In the genomic region with DNA sequence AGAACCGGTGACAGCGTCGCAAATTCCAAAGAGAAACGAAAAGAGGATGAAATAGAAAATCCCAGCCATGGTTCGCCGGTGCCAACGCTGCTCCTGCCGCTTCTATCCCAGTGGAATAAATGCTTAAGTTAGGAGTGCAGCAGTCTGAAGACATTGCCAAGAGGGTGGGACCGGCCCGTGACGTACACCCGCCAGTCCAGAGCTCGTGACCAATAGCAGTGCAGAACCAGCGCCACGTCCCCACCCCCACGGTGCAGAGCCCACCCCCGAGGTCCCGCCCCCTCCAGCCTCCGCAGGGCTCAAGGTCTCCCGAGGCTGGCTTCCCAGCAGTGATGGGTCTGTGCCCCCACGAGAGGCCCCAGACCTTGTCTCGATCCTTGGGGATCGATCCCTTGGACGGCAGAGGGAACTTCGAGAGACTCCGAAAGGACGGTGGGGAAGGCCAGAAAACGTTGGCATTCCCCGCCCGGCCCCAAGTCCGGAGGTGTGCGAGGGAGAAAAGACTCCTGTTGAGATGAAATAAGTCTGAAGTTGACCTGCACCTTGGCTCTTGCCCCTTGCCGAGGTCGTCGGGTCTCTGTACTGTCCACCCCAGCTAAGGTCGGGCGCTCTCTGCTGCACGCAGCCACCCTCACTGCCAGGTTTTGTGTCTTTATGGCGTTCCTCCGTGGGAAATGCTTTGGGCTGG, we compare ENCODE assay signal across 8 mouse cellular contexts. TPM values are rescaled to one million over a fixed set of nuclear protein-coding genes. Genes with fewer than 3 reads are reported as not detected.
DNase-seq lines count a peak whose midpoint lies in the region; ATAC-seq and TF ChIP-seq lines count a peak whose summit lies in the region.

A gene (minus strand): TSS at position 126 of the 688 bp plus-strand sequence.

- no peak for TF ChIP-seq POLR2A in ES-Bruce4 (IDR thresholded peaks at IDR 0.05; ENCODE audit: insufficient read depth, low read length)

- no peaks in the 10 kb centered on the region for H3K9me3 ChIP-seq in ES-Bruce4 (replicated peaks; ENCODE audit: control insufficient read depth, insufficient read depth, low read length, poor library complexity, severe bottlenecking)
- no peaks in the 10 kb centered on the region for H3K9me3 ChIP-seq in forebrain, embryonic 14.5 days (replicated peaks; ENCODE audit: control insufficient read depth, low read length)
- H3K9me3 ChIP-seq in heart, postnatal 0 days (replicated peaks; ENCODE audit: control insufficient read depth, low read length), result no peaks in the 10 kb centered on the region
- no peaks in the 10 kb centered on the region for H3K9me3 ChIP-seq in liver, embryonic 14.5 days (ENCODE audit: control insufficient read depth, low read length)
- H3K9me3 ChIP-seq in neural tube, embryonic 13.5 days, result no peaks in the 10 kb centered on the region

- no peaks in the 10 kb centered on the region for H3K36me3 ChIP-seq in ES-Bruce4 (ENCODE audit: control insufficient read depth, insufficient read depth, low read length, poor library complexity, severe bottlenecking)
- H3K36me3 ChIP-seq in forebrain, embryonic 14.5 days (ENCODE audit: control insufficient read depth, insufficient read depth, low read length), result peaks cover 4% of the 10 kb centered on the region; the same call in 1 of the 2 replicates
- no peaks in the 10 kb centered on the region for H3K36me3 ChIP-seq in heart, postnatal 0 days (replicated peaks; ENCODE audit: control insufficient read depth, insufficient read depth, low read length)
- H3K36me3 ChIP-seq in liver, embryonic 14.5 days (replicated peaks; ENCODE audit: control insufficient read depth, insufficient read depth, low read depth), result no peaks in the 10 kb centered on the region
- no peaks in the 10 kb centered on the region for H3K36me3 ChIP-seq in neural tube, embryonic 13.5 days

- ATAC-seq in cerebellum, adult (ENCODE audit: insufficient number of reproducible peaks, low FRiP score, low TSS enrichment), result peak; percentile 47; the same call in 1 of the 2 replicates
- peak; percentile 90 for ATAC-seq in forebrain, embryonic 14.5 days
- ATAC-seq in heart, postnatal 0 days (ENCODE audit: insufficient read depth, low read depth), result peak; percentile 96
- ATAC-seq in liver, embryonic 14.5 days (ENCODE audit: insufficient read depth), result peak; percentile 80
- peak; percentile 94 for ATAC-seq in neural tube, embryonic 13.5 days (ENCODE audit: low read depth)

- H3K27ac ChIP-seq in ES-Bruce4 (ENCODE audit: insufficient read depth, low read length), result no peak within 1 kb of the TSS
- H3K27ac ChIP-seq in forebrain, embryonic 14.5 days (ENCODE audit: low read depth, low read length), result peak within 1 kb of the TSS; percentile 96
- peak within 1 kb of the TSS; percentile 45 for H3K27ac ChIP-seq in heart, postnatal 0 days (ENCODE audit: low read depth)
- H3K27ac ChIP-seq in liver, embryonic 14.5 days, result no peak within 1 kb of the TSS
- peak within 1 kb of the TSS; percentile 90 for H3K27ac ChIP-seq in neural tube, embryonic 13.5 days (replicated peaks)

- H3K9ac ChIP-seq in ES-Bruce4 (ENCODE audit: low read depth, poor library complexity, severe bottlenecking), result peak within 1 kb of the TSS; percentile 36
- peak within 1 kb of the TSS; percentile 91 for H3K9ac ChIP-seq in forebrain, embryonic 14.5 days (ENCODE audit: low read length)
- H3K9ac ChIP-seq in heart, postnatal 0 days (replicated peaks; ENCODE audit: low read depth, low read length), result peak within 1 kb of the TSS; percentile 62
- no peak within 1 kb of the TSS for H3K9ac ChIP-seq in liver, embryonic 14.5 days (replicated peaks)
- H3K9ac ChIP-seq in neural tube, embryonic 13.5 days, result peak within 1 kb of the TSS; percentile 80

- DNase-seq in forebrain, embryonic 14.5 days (ENCODE audit: low spot score), result peak; percentile 97
- DNase-seq in heart, postnatal 0 days (ENCODE audit: low spot score), result peak; percentile 92
- DNase-seq in kidney, postnatal 4 days, result peak; percentile 94 to 96
- peak; percentile 20 to 30 (median 24) for DNase-seq in liver, embryonic 14.5 days (ENCODE audit: low read depth in 3 of 3, low spot score in 3 of 3)
- DNase-seq in thymus, postnatal 25 days, result peak; percentile 32

- no peak for TF ChIP-seq EP300 in ES-Bruce4 (IDR thresholded peaks at IDR 0.05; ENCODE audit: insufficient read depth, low read depth, low read length)
- no peak for TF ChIP-seq EP300 in heart, postnatal 0 days (IDR thresholded peaks at IDR 0.05; ENCODE audit: low read depth)
- no peak for TF ChIP-seq EP300 in liver, embryonic 14.5 days (IDR thresholded peaks at IDR 0.05; ENCODE audit: low read depth)

- no peaks in the 10 kb centered on the region for H3K27me3 ChIP-seq in ES-Bruce4 (ENCODE audit: control insufficient read depth, insufficient read depth, low read length, poor library complexity, severe bottlenecking)
- no peaks in the 10 kb centered on the region for H3K27me3 ChIP-seq in forebrain, embryonic 14.5 days (replicated peaks; ENCODE audit: control insufficient read depth, insufficient read depth, low read length)
- H3K27me3 ChIP-seq in heart, postnatal 0 days (ENCODE audit: control insufficient read depth, insufficient read depth, low read length), result peaks cover 12% of the 10 kb centered on the region; the same call in 1 of the 2 replicates
- H3K27me3 ChIP-seq in liver, embryonic 14.5 days (ENCODE audit: control insufficient read depth, insufficient read depth, low read length), result peaks cover 44% of the 10 kb centered on the region
- H3K27me3 ChIP-seq in neural tube, embryonic 13.5 days, result peaks cover 17% of the 10 kb centered on the region; the same call in 1 of the 2 replicates

- H3K4me1 ChIP-seq in ES-Bruce4 (ENCODE audit: control insufficient read depth, insufficient read depth, low read length), result no peaks in the 10 kb centered on the region
- H3K4me1 ChIP-seq in forebrain, embryonic 14.5 days (ENCODE audit: control insufficient read depth, insufficient read depth, low read length), result peaks cover 12% of the 10 kb centered on the region; the same call in 1 of the 2 replicates
- H3K4me1 ChIP-seq in heart, postnatal 0 days (ENCODE audit: control insufficient read depth, insufficient read depth), result peaks cover 11% of the 10 kb centered on the region; the same call in 1 of the 2 replicates
- H3K4me1 ChIP-seq in liver, embryonic 14.5 days (replicated peaks; ENCODE audit: control insufficient read depth in 2 of 2, insufficient read depth in 2 of 2, low read length in 1 of 2), result no peaks in the 10 kb centered on the region
- peaks cover 47% of the 10 kb centered on the region for H3K4me1 ChIP-seq in neural tube, embryonic 13.5 days (replicated peaks)

- TF ChIP-seq CTCF in ES-Bruce4 (IDR thresholded peaks at IDR 0.05; ENCODE audit: low read depth, low read length), result no peak
- no peak for TF ChIP-seq CTCF in heart, postnatal 0 days (IDR thresholded peaks at IDR 0.05; ENCODE audit: low read depth)
- no peak for TF ChIP-seq CTCF in liver, embryonic 14.5 days (IDR thresholded peaks at IDR 0.05; ENCODE audit: low read depth)

- peak within 1 kb of the TSS; percentile 81 for H3K4me3 ChIP-seq in ES-Bruce4 (ENCODE audit: low read depth, low read length)
- peak within 1 kb of the TSS; percentile 76 for H3K4me3 ChIP-seq in forebrain, embryonic 14.5 days (ENCODE audit: low read depth, low read length)
- peak within 1 kb of the TSS; percentile 78 for H3K4me3 ChIP-seq in heart, postnatal 0 days (ENCODE audit: low read depth, low read length)
- peak within 1 kb of the TSS; percentile 51 to 54 for H3K4me3 ChIP-seq in liver, embryonic 14.5 days (ENCODE audit: insufficient read depth in 1 of 2, low read depth in 2 of 2, low read length in 2 of 2)
- peak within 1 kb of the TSS; percentile 66 for H3K4me3 ChIP-seq in neural tube, embryonic 13.5 days

- peak within 1 kb of the TSS; percentile 88 for H3K4me2 ChIP-seq in forebrain, embryonic 14.5 days (ENCODE audit: low read length)
- peak within 1 kb of the TSS; percentile 86 for H3K4me2 ChIP-seq in heart, postnatal 0 days (ENCODE audit: low read depth, low read length)
- peak within 1 kb of the TSS; percentile 71 for H3K4me2 ChIP-seq in liver, embryonic 14.5 days (ENCODE audit: low read depth)
- H3K4me2 ChIP-seq in neural tube, embryonic 13.5 days, result peak within 1 kb of the TSS; percentile 90

- 0% methylated on average over 40 of the region's 40 CpGs for WGBS in forebrain, embryonic 14.5 days
- under 1% methylated on average over 40 of the region's 40 CpGs for WGBS in heart, postnatal 0 days
- under 1% methylated on average over 40 of the region's 40 CpGs for WGBS in liver, embryonic 14.5 days (ENCODE audit: insufficient replicate concordance)
- WGBS in neural tube, embryonic 13.5 days, result under 1% methylated on average over 39 of the region's 40 CpGs

RNA-seq across cellular contexts. Expression of the gene that starts here (rescaled TPM):
- polyA plus RNA-seq in ES-Bruce4 (2011; ENCODE audit: insufficient read depth, insufficient read length, low read depth, missing spikeins), result 7.6 and 8.5 TPM in 2 replicates
- polyA plus RNA-seq in forebrain, embryonic 14.5 days (2014; fragmentation: Nextera tagmentation; extraction: Ambion mirVana), result 85.7 and 89.1 TPM in 2 replicates
- total RNA-seq in heart, postnatal 0 days (2014; rRNA removed; ENCODE audit: low replicate concordance), result 20.3 and 27.3 TPM in 2 replicates
- polyA plus RNA-seq in heart, postnatal 0 days (2015; fragmentation: Nextera tagmentation; extraction: Ambion mirVana), result 8.5 TPM in 2 replicates
- 0.16 and 0.22 TPM in 2 replicates for polyA plus RNA-seq in liver, embryonic 14.5 days (2012; rRNA removed)
- 0.19 and 0.50 TPM in 2 replicates for polyA plus RNA-seq in liver, embryonic 14.5 days (2014; fragmentation: Nextera tagmentation; extraction: Ambion mirVana)
- 27.0 and 29.0 TPM in 2 replicates for polyA plus RNA-seq in neural tube, embryonic 13.5 days (2015; fragmentation: Nextera tagmentation; extraction: Ambion mirVana)

Comparison
In these comparisons a context has a peak if more than half of its experiments do, and no peak if none do; other contexts are left out.
1. Peak in DNase-seq, ATAC-seq, H3K4me3 ChIP-seq and H3K4me2 ChIP-seq in liver, embryonic 14.5 days; RNA of the gene not detected or under 1 TPM.
2. H3K27ac ChIP-seq: peak in forebrain, embryonic 14.5 days (single experiment), heart, postnatal 0 days (single experiment) and neural tube, embryonic 13.5 days (single experiment); none in ES-Bruce4 (single experiment) and liver, embryonic 14.5 days (single experiment).
3. DNase-seq: peak in every context shown above with its lines; median percentile 97 in forebrain, embryonic 14.5 days; 95 in kidney, postnatal 4 days; 92 in heart, postnatal 0 days; 32 in thymus, postnatal 25 days; 24 in liver, embryonic 14.5 days.
4. Peak in every context shown above with its lines, with median percentiles within 50 percentile points of each other: H3K4me3 ChIP-seq, ATAC-seq and H3K4me2 ChIP-seq.